Mouse (Mus musculus): Measurements from ENCODE around the gene Lgr4.

DNA sequence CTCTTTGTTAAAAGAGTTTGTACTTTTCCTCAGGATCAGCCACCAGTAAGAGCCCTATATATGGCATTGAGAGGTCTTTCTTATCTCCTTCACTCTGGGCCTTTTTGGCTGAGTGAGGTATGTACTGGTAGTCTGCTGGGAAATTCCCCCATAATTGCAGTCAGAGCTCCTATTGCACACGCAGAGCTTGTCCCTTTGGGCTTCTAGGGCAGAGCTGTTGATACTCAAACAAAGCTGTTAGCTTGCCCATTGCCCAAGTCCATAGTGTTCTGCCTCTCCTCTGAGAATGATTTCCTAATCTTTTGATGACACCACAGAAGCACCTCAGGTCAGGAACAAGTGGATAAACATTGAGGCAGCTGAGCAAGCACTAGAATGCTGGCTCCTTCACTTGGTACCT is 67.5 kb downstream of the Lgr4 start:
- TF ChIP-seq CTCF (conservative IDR thresholded peaks at IDR 0.05; ENCODE audit: low read length) (no peak), NANOG (IDR thresholded peaks at IDR 0.05; ENCODE audit: borderline replicate concordance, low read length) (no peak), POU5F1 (IDR thresholded peaks at IDR 0.05; ENCODE audit: borderline replicate concordance, low read length) (no peak)
